Mouse (Mus musculus) adrenal gland, postnatal 25 days (tissue): ENCODE measurements around the gene Gss. TPM values are rescaled to one million over a fixed set of nuclear protein-coding genes. Genes with fewer than 3 reads are reported as not detected.
"Not testable (repeated sequence)": the region's sequence is repeated elsewhere in the genome, so short reads cannot be mapped to it uniquely, and the experiment has no call there.

Source experiments
- DNase-seq: peaks from one replicate; pipeline ENCODE4 v3.0.0; 2021; ENCODE audit warnings: mixed read lengths
- total RNA-seq: library from RNA; stranded (reverse); gene quantifications from 2 replicates; pipeline ENCODE4 v1.2.3, GENCODE M21; 2021

The Gss gene
- total RNA-seq, 1 experiment from 2014 or later, result 67.6 TPM

DNA sequence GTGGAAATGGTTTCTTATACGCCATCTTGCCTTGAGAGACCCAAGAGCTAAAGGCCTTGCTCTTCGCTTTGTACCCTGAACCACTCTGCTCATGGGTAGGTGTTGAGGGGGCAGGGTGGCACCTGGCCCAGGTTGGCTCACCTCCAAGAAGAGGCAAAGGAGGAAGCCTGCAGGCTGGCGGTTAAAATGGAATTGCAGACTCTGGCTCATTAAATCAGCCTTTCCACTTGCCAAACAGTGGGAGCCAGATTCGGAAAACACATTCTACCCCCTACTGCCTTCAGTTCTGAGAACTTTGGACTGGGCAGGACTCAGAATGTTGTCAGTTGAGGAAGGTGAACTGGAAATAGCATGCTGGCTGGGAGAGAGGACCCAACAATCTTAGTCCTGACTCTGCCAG, 17.9 kb downstream of the Gss start:
- no peak for DNase-seq

DNA sequence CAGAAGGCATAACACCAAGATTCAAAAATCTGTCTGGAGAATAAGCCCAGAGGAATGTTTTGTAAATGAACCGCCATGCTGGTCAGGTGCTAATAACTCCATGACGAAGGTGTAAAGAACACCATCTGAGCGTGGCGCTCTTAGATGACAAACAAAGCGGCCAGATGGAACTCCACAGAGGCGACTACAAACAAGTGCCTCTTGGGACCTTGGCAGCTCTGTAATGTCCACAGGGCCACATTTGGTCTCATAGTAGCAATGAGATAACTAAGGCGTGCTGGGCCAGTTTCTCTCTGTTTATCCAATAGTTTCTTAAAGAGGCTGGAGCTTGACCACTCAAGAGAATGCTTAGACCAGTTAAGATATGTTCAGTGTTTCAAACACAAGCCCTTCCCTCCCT, 18.6 kb downstream of the Gss start:
- DNase-seq, result no peak

DNA sequence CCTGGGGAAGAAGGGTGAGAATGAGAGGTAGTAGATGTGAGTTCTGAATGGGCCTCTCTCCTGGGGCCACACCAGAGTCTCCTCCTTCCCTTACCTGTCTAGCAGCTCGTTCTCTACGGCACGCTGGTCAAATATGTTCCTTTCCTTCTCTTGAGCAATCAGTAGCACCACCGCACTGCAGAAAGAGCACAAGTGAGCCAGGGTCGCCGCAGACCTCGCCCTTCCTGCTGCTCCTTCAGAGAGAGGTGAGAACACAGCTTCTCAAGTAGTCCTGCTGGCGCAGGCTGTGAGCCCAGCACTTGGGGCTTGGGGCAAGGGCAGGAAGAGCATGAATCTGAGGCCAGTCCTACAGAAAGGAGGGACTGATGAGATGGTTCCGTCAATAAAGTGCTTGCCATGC, 19.6 kb downstream of the Gss start:
- no peak for DNase-seq

DNA sequence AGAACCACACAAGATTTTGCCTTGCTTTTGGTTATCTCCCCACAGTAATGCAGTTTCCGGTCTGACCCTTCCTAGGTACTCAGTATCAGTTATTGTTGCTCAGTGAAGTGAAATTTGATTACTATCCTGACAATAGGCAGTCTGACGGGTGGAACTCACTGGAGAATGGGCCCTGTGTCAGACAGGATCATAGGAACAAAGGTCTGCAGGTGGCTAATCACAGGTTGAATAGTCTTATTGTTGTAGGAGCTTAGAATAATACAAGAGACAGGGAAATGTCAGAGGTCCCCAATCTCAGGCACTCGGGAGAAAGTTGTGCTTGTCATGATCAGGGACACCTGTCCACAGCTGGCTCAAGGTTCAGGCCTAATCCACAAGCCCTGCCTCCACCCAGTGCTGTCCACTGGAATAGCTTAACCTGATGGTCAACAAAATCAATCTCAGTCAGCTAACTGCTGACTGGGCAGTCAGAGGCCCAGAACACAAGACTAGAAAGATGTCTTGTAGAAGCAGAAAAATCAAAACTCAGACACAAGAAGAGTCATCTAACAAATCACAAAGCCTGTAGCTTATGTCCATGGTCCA, 23.3 kb downstream of the Gss start:
- no peak for DNase-seq

DNA sequence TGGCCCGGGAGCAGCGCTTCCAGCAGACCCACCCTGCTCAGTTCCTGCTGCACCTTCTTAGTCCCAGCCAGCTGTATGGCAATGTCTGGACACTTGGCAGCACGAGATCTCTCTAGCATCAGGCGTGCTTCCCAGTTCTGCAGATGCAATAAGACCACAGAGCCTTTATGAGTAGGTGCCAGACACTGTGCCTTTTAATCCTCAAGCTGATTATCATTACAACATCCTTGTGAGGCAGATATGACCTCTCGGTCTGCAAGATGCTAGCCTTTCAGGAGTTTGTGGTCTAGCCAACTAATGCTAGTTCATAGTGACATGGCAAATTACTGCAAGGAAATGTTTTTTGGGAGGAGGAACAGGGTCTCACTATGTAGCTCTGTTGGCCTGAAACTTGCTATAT, 24.9 kb downstream of the Gss start:
- DNase-seq, result no peak

DNA sequence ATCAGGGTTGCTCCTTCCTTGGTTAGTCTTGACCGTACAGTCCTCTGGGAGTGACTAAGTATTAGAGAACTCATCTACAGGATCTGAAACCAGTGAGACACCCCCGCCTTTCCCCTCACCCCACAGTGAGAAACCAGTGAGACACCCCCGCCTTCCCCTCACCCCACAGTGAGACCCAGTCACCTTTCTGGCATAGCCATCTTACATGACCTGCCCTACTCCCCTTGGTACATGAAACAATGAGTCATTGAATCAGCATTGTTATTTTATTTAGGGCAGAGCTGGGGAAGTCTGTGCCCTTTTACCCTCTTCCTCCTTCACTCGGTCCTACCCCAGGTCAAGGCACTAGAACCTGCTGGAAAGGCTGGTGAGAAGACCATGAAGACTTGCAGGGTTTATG, 29.7 kb downstream of the Gss start:
- DNase-seq, result no peak

DNA sequence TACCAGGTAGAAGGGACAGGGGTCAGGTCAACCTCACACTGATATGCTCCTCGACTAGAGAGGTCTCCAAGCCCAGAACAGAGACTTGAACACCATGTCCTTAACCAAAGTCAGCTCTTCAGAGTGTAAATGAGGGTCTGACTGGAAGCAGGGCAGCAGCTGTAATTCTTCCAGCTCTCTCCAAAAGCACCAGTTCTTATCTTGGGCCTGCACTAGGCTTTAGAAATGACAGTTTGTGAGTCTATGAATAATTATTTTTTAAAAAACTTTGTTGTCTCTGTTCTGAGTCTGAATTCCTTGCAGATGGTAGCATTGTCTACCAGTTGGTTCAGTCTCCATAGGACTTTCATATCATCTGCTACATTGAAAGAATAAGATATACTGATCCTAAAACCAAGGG, 30.4 kb downstream of the Gss start:
- no peak for DNase-seq

DNA sequence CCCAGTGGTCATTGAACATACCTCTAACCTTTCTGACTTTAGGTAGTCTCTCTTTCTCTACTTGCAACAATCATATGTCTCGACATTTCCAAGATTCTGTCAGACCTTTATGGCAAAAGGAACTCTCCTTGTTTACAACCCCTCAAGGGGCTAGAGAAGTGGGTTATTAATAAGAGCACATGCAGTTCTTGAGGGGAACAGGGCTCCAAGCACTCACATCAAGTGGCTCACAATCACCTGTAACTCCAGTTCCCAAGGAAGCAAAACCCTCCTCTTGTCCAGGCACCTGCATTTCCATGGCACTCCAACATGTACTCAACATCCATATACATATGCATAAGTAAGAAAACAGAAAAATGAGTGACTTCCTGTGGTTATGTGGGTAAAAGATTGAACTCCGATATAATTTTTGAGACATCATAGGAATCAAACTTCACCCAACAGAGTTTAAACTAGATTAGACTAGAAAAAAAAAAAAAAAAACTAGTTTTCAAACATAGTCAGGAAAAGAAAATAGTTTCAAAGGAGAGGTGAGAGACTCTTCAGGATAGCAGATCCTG, 38.1 kb downstream of the Gss start:
- DNase-seq, result no peak

DNA sequence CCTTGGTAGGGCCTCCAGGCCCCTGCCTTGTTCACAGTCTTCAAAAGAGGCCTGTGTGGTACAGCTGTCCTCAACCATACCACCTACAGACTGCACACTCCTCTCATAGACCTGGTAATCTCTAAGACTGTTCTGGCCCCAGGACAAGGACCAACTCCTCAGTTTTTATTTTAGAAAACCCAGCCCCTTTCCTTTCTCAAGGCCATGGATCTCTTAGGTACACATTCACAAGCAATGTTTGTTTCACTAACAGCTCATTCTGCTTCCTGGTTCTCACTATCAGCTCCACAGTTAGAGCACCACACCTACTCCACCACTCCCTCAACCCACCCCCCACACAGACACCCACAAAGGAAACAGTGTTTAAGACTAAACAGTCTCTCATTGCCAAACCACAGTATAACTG, 39.7 kb downstream of the Gss start:
- no peak for DNase-seq

DNA sequence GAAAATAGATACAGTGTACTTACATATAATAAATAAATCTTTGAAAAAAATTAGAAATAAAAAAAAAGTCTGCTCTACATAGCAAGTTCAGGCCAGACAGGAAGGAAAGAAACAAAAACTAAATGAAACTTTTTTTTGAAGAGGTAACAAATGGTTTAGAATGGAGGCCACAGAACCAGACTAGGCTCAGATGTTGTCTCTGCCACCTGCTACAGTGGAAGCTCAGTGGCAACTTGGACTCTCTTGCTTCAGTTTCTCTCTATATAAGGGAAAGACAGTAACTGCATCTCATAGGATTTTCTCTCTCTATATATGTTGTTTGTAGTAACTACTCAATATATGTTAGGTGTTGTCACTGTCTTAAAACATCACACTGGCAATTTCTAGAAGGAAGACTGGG, 40.3 kb downstream of the Gss start:
- no peak for DNase-seq

DNA sequence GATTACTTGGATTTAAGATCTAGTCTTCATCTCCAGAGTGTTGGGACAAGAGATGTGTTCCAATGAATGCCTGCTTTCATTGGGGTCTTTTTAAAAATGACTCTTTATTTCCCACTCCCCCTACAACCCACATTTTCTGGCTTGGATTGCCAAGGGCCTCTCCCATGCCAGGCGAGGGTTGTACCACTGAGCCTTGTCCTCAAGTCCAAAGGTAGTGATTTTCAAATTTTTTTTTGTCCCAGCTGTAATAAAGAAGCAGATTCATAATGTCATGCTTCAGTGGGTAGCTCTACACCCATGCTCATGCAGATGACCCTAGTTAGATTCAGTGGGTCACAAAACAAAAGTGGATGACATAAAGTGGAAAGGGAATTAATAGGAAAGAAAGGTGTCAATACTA, 45.7 kb downstream of the Gss start:
- DNase-seq, result no peak

DNA sequence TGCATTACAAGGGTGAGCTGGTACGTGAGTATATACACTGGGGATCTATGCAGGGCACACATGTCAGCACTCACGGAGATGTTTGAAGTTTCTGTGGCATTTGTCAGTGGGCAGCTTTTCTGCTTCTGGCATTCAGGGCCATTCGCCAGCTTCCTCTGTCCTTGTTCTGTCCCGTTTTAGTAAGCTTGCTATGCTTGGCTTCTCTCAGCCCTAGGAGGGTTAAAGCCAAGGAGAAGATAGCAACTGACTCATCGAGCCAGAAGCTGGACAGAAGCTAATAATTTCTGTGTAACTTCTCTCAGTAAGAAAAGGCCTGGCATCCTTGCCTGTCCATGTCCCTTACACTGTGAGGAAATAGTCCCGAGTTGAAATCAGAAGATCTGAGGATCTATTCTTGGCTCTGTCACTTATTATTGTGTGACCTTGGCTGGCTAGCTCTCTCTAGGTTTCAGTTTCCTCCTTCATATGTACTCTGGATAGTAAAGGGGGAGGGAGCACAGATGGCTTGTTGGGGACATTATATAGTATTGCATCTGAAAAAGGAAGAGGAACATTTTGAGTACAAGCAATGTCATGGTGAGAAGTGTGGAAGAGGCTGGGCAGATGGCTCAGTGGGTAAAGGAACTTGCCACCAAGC, 51.7 kb downstream of the Gss start:
- peak; percentile 61 for DNase-seq

DNA sequence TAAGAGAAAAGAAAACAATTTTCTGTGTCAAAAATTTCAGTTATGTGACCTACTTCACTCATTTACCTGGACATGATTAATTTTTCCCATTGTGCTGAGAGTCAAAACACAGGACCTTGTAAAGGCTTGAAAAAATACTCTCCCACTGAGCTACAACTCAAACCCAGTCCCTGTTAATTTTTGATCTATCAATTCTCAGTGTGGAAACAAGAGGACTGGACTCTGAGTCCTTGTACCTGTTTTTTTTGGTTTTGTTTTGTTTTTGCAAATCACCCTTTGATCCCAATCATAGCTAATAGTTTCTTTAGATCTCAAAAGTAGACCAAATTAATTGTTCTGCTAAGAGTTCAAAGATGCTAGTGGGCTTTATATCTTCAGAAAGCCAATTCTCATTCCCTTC, 52.9 kb downstream of the Gss start:
- DNase-seq, result no peak

DNA sequence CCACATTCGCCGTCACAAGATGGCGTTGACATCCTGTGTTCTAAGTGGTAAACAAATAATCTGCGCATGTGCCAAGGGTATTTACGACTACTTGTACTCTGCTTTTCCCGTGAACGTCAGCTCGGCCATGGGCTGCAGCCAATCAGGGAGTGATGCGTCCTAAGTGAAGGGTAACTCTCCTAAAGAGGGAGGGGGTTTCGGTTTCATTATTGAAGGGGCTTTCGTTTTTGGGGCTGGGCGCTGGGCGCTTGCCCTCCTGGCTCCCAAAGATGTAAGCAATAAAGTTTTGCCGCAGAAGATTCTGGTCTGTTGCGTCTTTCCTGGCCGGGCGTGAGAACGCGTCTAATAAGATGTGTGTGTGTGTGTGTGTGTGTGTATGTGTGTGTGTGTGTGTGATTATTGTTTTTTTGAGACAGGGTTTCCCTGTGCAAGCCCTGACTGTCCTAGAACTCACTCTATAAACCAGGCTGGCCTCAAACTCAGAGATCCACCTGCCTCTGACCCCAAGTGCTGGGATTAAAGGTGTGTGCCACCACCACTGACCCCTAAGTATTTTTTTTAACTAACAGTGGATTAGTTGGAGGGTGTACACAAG, 54.0 kb downstream of the Gss start:
- DNase-seq, result not testable (repeated sequence)

DNA sequence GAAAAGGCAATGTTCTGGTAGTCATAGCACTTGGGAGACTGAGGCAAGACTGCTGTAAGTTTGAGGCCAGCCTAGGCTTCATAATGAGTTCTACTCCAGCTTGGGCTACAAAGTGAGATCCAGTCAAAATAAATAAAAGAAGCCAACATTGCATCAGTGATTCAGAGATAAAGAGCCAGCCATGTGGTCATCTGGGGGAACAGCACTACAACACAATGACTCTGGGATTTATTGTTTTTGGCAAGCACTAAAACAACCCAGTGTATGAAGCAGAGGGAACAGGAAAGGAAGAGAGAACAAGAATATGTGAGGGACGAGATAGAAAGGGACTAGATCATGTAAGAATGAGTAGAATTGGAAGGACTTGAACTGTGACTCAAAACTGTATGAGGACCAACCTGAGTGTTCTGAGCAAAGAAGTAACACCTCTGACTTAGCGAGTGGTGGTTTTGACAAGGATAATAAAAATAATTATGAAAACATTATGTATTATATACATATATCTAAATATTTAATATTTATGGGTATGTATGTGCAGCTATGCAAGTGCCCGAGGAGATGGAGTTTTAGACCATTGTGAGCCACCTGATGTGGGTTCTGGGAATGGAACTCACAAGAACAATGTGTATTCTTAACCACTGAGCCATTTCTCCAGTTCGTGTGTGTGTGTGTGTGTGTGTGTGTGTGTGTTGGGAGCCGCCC, 54.7 kb downstream of the Gss start:
- DNase-seq, result no peak

DNA sequence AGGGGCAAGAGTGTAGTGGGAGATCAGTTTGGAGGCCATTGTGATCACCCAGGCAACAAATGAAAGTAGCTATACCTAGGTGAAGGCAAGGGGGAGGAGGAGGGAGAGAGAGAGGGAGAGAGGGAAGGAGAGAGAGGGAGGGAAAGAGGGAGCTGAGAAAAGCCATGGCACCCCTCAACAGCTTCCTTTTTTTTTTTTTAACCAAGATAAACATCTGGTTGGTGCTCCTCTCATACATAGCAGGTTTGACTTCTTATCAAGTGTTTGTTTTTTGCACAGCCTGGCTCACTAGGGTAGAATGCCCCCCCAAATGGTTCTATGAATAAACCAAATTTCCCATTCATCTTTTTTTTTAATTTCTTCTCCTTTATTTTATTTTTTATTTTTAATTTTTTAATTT, 56.3 kb downstream of the Gss start:
- DNase-seq, result no peak

DNA sequence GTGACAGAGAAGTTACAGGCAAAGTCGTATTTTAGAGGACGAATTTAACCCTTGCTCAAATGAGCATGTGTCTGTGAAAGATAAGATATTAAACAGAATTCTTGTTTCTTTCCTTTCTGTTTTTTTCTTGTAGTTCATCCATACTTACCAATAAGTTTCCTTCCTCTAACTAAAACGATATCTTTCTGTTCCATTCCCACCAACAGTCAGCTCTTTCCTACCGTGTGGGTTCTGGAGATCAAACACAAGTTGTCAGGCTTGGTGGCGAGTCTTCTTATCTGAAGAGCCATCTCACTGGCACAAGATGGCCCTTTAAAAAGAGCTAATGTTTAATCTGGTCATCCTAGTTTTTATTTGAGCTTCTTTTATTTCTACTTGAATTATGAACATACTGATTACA, 65.2 kb downstream of the Gss start:
- no peak for DNase-seq

DNA sequence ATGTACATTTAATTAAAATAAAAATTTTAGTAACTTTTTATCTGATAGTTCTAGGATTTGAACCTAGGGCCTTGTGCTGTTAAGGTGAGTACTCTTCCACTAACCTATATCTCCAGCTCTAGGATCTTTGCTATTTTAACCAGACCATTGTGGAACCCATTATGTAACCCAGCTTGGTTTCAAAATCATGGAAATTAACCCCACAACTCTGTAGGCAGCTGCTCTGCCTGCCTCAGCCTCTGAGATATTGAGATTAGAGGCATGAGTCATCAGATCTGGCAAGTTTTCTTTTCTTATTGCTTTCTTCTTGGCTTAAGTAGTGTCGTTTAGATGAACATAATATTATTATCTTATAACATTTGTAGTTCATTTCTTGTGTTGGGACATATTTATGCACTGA, 68.2 kb downstream of the Gss start:
- DNase-seq, result no peak

DNA sequence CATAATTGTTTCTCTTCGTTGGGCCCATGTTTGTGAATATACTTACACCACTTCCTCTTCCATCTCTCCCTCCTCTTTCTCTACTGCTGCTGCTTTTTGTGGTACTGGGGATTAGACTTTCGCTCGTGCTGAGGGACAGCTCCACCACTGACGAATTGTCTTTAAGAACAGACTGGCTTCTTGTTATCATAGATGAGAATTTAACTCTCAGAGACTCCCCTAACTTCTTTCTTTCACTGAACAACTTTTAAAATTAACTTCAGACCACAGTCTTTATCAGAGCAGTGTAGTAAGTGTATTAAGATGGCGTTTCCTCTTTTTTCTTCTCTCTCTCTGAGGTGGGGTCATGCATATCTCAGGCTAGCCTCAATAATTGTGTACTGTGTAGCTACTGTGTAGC, 68.9 kb downstream of the Gss start:
- no peak for DNase-seq

DNA sequence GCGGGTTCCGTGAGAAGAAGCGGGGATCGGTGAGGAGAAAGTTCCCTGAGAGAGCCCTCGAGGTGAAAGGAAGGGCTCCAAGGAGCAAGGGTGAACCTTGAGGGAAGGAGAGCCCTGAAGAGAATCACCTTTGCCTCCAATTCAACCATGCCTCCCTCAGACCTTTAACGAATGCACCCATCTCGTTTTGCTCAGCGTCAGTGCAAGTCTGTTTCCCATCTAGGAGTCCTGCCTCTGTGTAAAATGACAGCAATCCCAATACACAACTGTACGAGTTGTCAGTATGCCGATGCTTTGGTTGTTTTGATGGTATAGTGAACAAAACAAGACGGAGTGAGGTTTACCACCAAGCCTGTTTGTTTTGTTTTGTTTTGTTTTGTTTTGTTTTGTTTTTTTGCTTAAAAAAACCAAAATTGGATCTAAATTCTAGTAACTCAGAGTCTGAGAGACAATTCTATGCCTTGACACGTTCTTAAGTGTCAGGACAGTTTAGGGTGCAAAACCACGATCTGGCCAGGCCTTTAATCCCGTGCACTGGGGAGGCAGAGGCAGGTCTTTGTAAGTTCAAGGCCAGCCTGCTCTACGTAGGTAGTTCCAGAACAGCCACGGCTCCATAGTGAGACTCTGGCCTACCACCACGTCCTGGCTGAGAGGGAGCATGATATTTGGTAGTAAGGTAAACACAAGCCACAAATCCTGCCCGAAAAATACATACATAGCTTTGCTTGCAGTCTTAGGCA, 73.9 kb downstream of the Gss start:
- DNase-seq, result no peak

DNA sequence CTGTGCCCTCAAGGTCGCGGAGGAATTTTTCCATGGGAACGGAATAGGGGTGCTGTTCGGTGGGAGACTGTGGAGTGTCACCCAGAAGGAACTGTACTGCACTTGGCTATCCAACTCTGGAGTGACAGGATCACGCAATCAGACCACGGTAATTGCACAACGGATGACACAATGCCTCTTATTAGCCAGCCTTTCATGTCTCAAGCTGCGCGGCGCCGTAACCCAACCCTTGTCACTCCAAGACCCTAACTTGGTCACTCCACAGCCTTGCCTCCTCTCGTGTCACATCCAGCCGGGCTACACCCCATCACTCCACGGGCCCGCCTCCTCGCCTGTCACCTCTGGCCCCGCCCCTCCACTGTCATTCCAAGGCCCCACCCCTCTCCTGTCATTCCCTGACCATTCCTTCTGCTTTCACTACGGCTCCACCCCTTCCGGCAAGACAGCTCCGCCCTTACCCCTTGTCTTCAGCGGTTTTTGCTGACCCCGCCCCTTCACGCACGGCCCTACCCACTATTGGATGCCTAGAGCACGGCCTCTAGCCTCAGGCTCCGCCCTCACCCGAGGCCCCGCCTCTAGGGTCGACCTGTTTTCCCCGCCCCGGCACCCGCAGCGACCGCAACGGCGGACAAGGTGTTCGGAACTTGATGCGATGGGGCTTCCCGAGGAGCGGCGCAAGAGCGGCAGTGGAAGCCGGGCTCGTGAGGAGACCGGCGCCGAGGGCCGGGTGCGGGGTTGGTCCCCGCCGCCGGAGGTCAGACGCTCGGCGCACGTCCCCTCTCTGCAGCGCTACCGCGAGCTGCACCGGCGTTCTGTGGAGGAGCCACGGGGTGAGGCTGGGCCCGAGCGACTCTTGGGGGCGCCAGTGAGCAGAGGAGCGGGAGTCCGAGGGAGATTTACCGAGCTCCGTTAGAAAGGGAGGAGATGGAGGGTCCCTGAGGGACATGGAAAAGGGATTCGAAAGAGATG, 74.9 kb downstream of the Gss start, which contains the start of the genes Acss2 and Ggt7:
TSS of gene Acss2 (plus strand) at position 494 of the 969 bp plus-strand sequence.
TSS of gene Ggt7 (minus strand) at position 783 of the 969 bp plus-strand sequence.
- peak; percentile 98 for DNase-seq
